Comparison of ENCODE assay signal across 8 mouse cellular contexts in the genomic region with DNA sequence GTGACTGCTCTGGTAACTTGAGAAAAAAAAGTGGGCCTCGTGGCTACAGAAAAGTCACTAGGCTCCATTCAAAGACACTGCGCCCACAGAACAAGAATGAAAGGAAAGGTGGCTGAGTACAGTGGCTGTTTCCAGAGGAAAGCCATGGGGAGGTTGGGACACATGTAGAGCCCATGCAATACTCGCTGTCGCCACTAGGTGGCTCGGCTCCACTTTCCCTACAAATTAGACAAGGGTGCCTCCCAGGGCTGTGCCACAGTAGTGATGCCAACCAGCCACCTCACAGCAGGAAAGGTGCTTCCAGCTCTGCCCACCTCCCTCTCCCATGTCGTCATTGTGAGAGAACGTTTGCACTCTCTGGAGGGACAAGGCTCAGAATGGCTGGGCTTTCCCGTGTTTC.
DNase-seq lines count a peak whose midpoint lies in the region; ATAC-seq lines count a peak whose summit lies in the region.

No protein-coding gene starts in this region.

- intact Hi-C loops in left cerebral cortex, postnatal 10 days (cut with DNase I) = no loop called here

- WGBS in intestine, embryonic 16.5 days = 42% methylated on average over 8 of the region's 8 CpGs

- H3K27me3 ChIP-seq in intestine, embryonic 16.5 days (replicated peaks; ENCODE audit: control insufficient read depth, insufficient read depth, low read length) = no peaks in the 10 kb centered on the region

- no peak for ATAC-seq in intestine, embryonic 16.5 days

- no peak overlapping the region for H3K4me3 ChIP-seq in intestine, embryonic 16.5 days (ENCODE audit: low read length)

- no peaks in the 10 kb centered on the region for H3K36me3 ChIP-seq in intestine, embryonic 16.5 days (ENCODE audit: control insufficient read depth, insufficient read depth, low read length)

- H3K9ac ChIP-seq in intestine, embryonic 16.5 days (ENCODE audit: low read depth, low read length) = no peak overlapping the region

- H3K9me3 ChIP-seq in intestine, embryonic 16.5 days (ENCODE audit: control insufficient read depth, low read length) = no peaks in the 10 kb centered on the region

- DNase-seq in cerebellum, adult 8-10 months = peak; percentile 9
- DNase-seq in cerebellum, adult 9-10 months = no peak
- peak; percentile 18 to 53 for DNase-seq in left cerebral cortex, adult 18-20 months (ENCODE audit: low spot score in 2 of 2)
- DNase-seq in left cerebral cortex, postnatal 10 days (ENCODE audit: extremely low spot score in 1 of 2, low spot score in 2 of 2) = no peak
- peak; percentile 11 for DNase-seq in adrenal gland, adult 2 months
- DNase-seq in naive thymus-derived CD4-positive, alpha-beta T cell, adult 2 months (ENCODE audit: low read depth) = peak; percentile 3
- DNase-seq in Muller cell, postnatal 12 days (ENCODE audit: inconsistent ontology term) = no peak

- H3K4me2 ChIP-seq in intestine, embryonic 16.5 days (ENCODE audit: low read depth, low read length) = no peak overlapping the region

- H3K4me1 ChIP-seq in intestine, embryonic 16.5 days (ENCODE audit: control insufficient read depth, insufficient read depth, low read length) = no peaks in the 10 kb centered on the region

- no peak overlapping the region for H3K27ac ChIP-seq in intestine, embryonic 16.5 days (ENCODE audit: low read length)

Comparison
In these comparisons a context has a peak if more than half of its experiments do, and no peak if none do; other contexts are left out.
1. DNase-seq: peak in cerebellum, adult 8-10 months (single experiment), left cerebral cortex, adult 18-20 months (2 of 2), adrenal gland, adult 2 months (single experiment) and naive thymus-derived CD4-positive, alpha-beta T cell, adult 2 months (single experiment); none in cerebellum, adult 9-10 months (single experiment), left cerebral cortex, postnatal 10 days (0 of 2) and Muller cell, postnatal 12 days (single experiment).